27 mouse cellular contexts compared by ENCODE assay signal in the genomic region with DNA sequence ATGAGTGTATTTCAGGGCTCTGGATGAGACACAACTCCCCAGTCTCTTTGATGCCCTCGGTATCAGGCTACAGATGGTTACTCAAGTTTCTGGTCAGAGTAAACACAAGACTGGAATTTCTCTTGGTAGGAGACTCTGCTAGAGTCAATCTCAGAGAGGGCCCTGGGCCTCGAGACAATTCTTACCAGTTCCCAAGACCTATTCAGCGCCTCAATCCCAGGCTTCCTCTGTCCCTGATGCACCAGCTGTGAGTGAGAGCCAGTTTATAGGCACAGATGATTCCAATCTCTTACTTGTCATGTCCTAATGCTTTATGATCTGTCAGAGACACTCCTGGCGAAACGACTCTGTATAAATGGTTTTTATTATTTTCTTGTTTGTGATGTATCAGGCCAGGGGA.
"Had no signal": no experiment of that assay in that cellular context is flagged by ENCODE, and none has a peak within 500 bp of the region (broad histone marks: within the 10 kb centered on the region; RNA-seq: fewer than 3 reads in every experiment).

No protein-coding gene starts in this region.

- H3K4me3 ChIP-seq: gastrocnemius, adult 2 months; heart, adult 2 months; heart, embryonic 13.5 days; heart, embryonic 15.5 days; hindbrain, embryonic 10.5 days; hindbrain, embryonic 12.5 days; intestine, embryonic 15.5 days; kidney, embryonic 15.5 days; layer of hippocampus, adult 2 months; left cerebral cortex, adult 2 months; limb, embryonic 15.5 days; liver, embryonic 12.5 days had no signal

- H3K9ac ChIP-seq: forebrain, postnatal 0 days; heart, embryonic 13.5 days; heart, embryonic 15.5 days; hindbrain, embryonic 12.5 days; hindbrain, embryonic 14.5 days; intestine, embryonic 15.5 days; kidney, embryonic 15.5 days; limb, embryonic 15.5 days; liver, embryonic 12.5 days; liver, embryonic 14.5 days had no signal

- H3K27me3 ChIP-seq: heart, embryonic 13.5 days; heart, embryonic 15.5 days; hindbrain, embryonic 12.5 days; intestine, embryonic 15.5 days; kidney, embryonic 15.5 days; limb, embryonic 15.5 days; liver, embryonic 12.5 days had no signal

- H3K4me2 ChIP-seq: heart, embryonic 11.5 days; heart, embryonic 13.5 days; heart, embryonic 15.5 days; hindbrain, embryonic 12.5 days; hindbrain, embryonic 14.5 days; intestine, embryonic 15.5 days; kidney, embryonic 15.5 days; limb, embryonic 15.5 days; liver, embryonic 12.5 days had no signal

- H3K27ac ChIP-seq: gastrocnemius, adult 2 months; heart, adult 2 months; heart, embryonic 13.5 days; heart, embryonic 15.5 days; hindbrain, embryonic 10.5 days; hindbrain, embryonic 12.5 days; hindbrain, embryonic 14.5 days; intestine, embryonic 15.5 days; kidney, embryonic 15.5 days; layer of hippocampus, adult 2 months; left cerebral cortex, adult 2 months; limb, embryonic 15.5 days; liver, embryonic 12.5 days; liver, embryonic 14.5 days had no signal

- H3K9me3 ChIP-seq: heart, embryonic 13.5 days; heart, embryonic 15.5 days; hindbrain, embryonic 10.5 days; hindbrain, embryonic 12.5 days; intestine, embryonic 15.5 days; kidney, embryonic 15.5 days; limb, embryonic 15.5 days; liver, embryonic 12.5 days had no signal

- H3K36me3 ChIP-seq: heart, embryonic 13.5 days; heart, embryonic 15.5 days; hindbrain, embryonic 10.5 days; hindbrain, embryonic 12.5 days; intestine, embryonic 15.5 days; kidney, embryonic 15.5 days; limb, embryonic 15.5 days; liver, embryonic 12.5 days had no signal

- DNase-seq: forebrain, postnatal 0 days; gastrocnemius, adult 2 months; gastrocnemius, postnatal 10 days; gastrocnemius, postnatal 25 days; heart, adult 2 months; heart, postnatal 14 days; heart, postnatal 4 days; kidney, adult 2 months; kidney, postnatal 10 days; kidney, postnatal 25 days; kidney, postnatal 4 days had no signal

- H3K4me1 ChIP-seq: heart, embryonic 13.5 days; heart, embryonic 15.5 days; hindbrain, embryonic 10.5 days; hindbrain, embryonic 12.5 days; intestine, embryonic 15.5 days; kidney, embryonic 15.5 days; limb, embryonic 15.5 days; liver, embryonic 12.5 days had no signal

- ATAC-seq: forebrain, postnatal 0 days; hindbrain, embryonic 16.5 days; inflammation-experienced regulatory T-cells, adult 6 months; intestine, embryonic 15.5 days; intestine, postnatal 0 days; liver, embryonic 12.5 days had no signal
